Mouse (Mus musculus) urinary bladder, postnatal 14 days (tissue): ENCODE measurements around the gene Galk1.

Experiments
- DNase-seq: peaks from one replicate; pipeline ENCODE4 v3.0.0; 2021; ENCODE audit warnings: low spot score

Gene Galk1

GRCm38 (mm10) chr11:115974309-115975082, 38.0 kb downstream of the Galk1 start, which contains the start of gene Itgb4:
Itgb4 (plus strand) TSS chr11:115974709.
- peak; percentile 83 for DNase-seq

- DNase-seq, result no peak
Observed at GRCm38 (mm10) chr11:115971016-115971415, 41.5 kb downstream of the Galk1 start.

GRCm38 (mm10) chr11:115970006-115970673, 42.4 kb downstream of the Galk1 start:
- DNase-seq, result peak; percentile 55

- no peak for DNase-seq
Observed at GRCm38 (mm10) chr11:115968731-115969405, 43.7 kb downstream of the Galk1 start.

GRCm38 (mm10) chr11:115964977-115965604, 47.4 kb downstream of the Galk1 start:
- DNase-seq, result peak; percentile 48

GRCm38 (mm10) chr11:115962651-115963412, 49.7 kb downstream of the Galk1 start:
- no peak for DNase-seq

GRCm38 (mm10) chr11:115959018-115959417, 53.5 kb downstream of the Galk1 start:
- no peak for DNase-seq
